22 mouse cellular contexts compared by ENCODE assay signal in genomic region chr5:21131943-21132342, GRCm38 (mm10). TPM values are rescaled to one million over a fixed set of nuclear protein-coding genes. Genes with fewer than 3 reads are reported as not detected.
DNase-seq lines count a peak whose midpoint lies in the region; ATAC-seq and TF ChIP-seq lines count a peak whose summit lies in the region.
"Had no signal": no experiment of that assay in that cellular context is flagged by ENCODE, and none has a peak within 500 bp of the region (broad histone marks: within the 10 kb centered on the region; RNA-seq: fewer than 3 reads in every experiment).

No protein-coding gene starts in this region.

- no peak overlapping the region for H3K4me2 ChIP-seq in lung, postnatal 0 days (replicated peaks; ENCODE audit: low read depth, low read length)
- H3K4me2 ChIP-seq: heart, embryonic 15.5 days; limb, embryonic 15.5 days; neural tube, embryonic 15.5 days had no signal

- WGBS in lung, postnatal 0 days, result 73% methylated on average over 3 of the region's 3 CpGs
- WGBS in lung, adult 2 months, result 71% methylated on average over 3 of the region's 3 CpGs
- 43% methylated on average over 3 of the region's 3 CpGs for WGBS in bone marrow, adult 2 months
- 74% methylated on average over 3 of the region's 3 CpGs for WGBS in thymus, adult 2 months

- intact Hi-C loops in left cerebral cortex, adult 2 months (cut with DNase I), result no loop called here

- no peaks in the 10 kb centered on the region for H3K27me3 ChIP-seq in lung, postnatal 0 days (replicated peaks; ENCODE audit: insufficient read depth, low read length)
- no peaks in the 10 kb centered on the region for H3K27me3 ChIP-seq in thymus, adult 2 months (ENCODE audit: control insufficient read depth, insufficient read depth, low read length)
- H3K27me3 ChIP-seq: heart, embryonic 15.5 days; limb, embryonic 15.5 days; neural tube, embryonic 15.5 days; Patski had no signal

- no peaks in the 10 kb centered on the region for H3K36me3 ChIP-seq in lung, postnatal 0 days (ENCODE audit: insufficient read depth, low read length)
- no peaks in the 10 kb centered on the region for H3K36me3 ChIP-seq in thymus, adult 2 months (ENCODE audit: control insufficient read depth, insufficient read depth, low read length)
- H3K36me3 ChIP-seq: embryonic facial prominence, embryonic 10.5 days; heart, embryonic 15.5 days; limb, embryonic 15.5 days; neural tube, embryonic 15.5 days had no signal

- peak; percentile 66 for DNase-seq in lung, postnatal 0 days (ENCODE audit: low spot score)
- no peak for DNase-seq in lung, adult 2 months
- DNase-seq in left cerebral cortex, adult 2 months (ENCODE audit: extremely low spot score in 1 of 2, low spot score in 2 of 2), result no peak
- DNase-seq in thymus, adult 2 months, result no peak
- DNase-seq in ovary, postnatal 14 days (ENCODE audit: low spot score), result no peak
- DNase-seq: cerebellum, adult 18-20 months; cerebellum, postnatal 36 days; heart, postnatal 4 days; layer of hippocampus, postnatal 36 days; midbrain, embryonic 14.5 days; right cerebral cortex, postnatal 25 days had no signal

- peak; percentile 59 for ATAC-seq in lung, postnatal 0 days
- ATAC-seq in megakaryocyte progenitor cell, adult 5-6 weeks (replicated peaks; ENCODE audit: poor library complexity), result peak; percentile 88
- ATAC-seq: hindbrain, embryonic 16.5 days; intestine, postnatal 0 days; Patski had no signal

- H3K27ac ChIP-seq in lung, postnatal 0 days (ENCODE audit: low read length), result no peak overlapping the region
- peak overlapping the region; percentile 56; the same call in 1 of the 2 replicates for H3K27ac ChIP-seq in bone marrow, adult 2 months (ENCODE audit: control insufficient read depth, insufficient read depth, low read depth, low read length, poor library complexity)
- H3K27ac ChIP-seq in brown adipose tissue, adult 24 weeks (replicated peaks; ENCODE audit: low read depth, low read length), result peak overlapping the region; percentile 66
- no peak overlapping the region for H3K27ac ChIP-seq in left cerebral cortex, adult 2 months
- no peak overlapping the region for H3K27ac ChIP-seq in thymus, adult 2 months (ENCODE audit: control insufficient read depth, insufficient read depth, low read length)
- H3K27ac ChIP-seq: embryonic facial prominence, embryonic 10.5 days; heart, embryonic 15.5 days; kidney, postnatal 0 days; limb, embryonic 15.5 days; neural tube, embryonic 15.5 days had no signal

- H3K9me3 ChIP-seq in lung, postnatal 0 days (ENCODE audit: low read length), result no peaks in the 10 kb centered on the region
- H3K9me3 ChIP-seq: embryonic facial prominence, embryonic 10.5 days; heart, embryonic 15.5 days; limb, embryonic 15.5 days; neural tube, embryonic 15.5 days had no signal

- H3K9ac ChIP-seq in lung, postnatal 0 days (replicated peaks; ENCODE audit: low read depth), result no peak overlapping the region
- H3K9ac ChIP-seq: heart, embryonic 15.5 days; limb, embryonic 15.5 days; neural tube, embryonic 15.5 days had no signal

- TF ChIP-seq CTCF in lung, postnatal 0 days (IDR thresholded peaks at IDR 0.05), result no peak
- TF ChIP-seq CTCF in lung, adult 2 months (IDR thresholded peaks at IDR 0.05; ENCODE audit: insufficient read depth, low read length), result no peak
- TF ChIP-seq CTCF in bone marrow, adult 2 months (IDR thresholded peaks at IDR 0.05; ENCODE audit: control insufficient read depth, insufficient read depth, low read length), result no peak
- TF ChIP-seq CTCF in left cerebral cortex, adult 2 months (IDR thresholded peaks at IDR 0.05), result no peak
- no peak for TF ChIP-seq CTCF in thymus, adult 2 months (IDR thresholded peaks at IDR 0.05; ENCODE audit: borderline replicate concordance, control insufficient read depth, extremely low read depth, insufficient read depth, low read length, poor library complexity)

- H3K4me3 ChIP-seq in lung, postnatal 0 days (ENCODE audit: low read depth, low read length), result no peak overlapping the region
- no peak overlapping the region for H3K4me3 ChIP-seq in lung, adult 2 months (replicated peaks; ENCODE audit: extremely low read depth, low read depth, low read length)
- no peak overlapping the region for H3K4me3 ChIP-seq in bone marrow, adult 2 months (replicated peaks; ENCODE audit: control insufficient read depth, low read depth, low read length)
- no peak overlapping the region for H3K4me3 ChIP-seq in brown adipose tissue, adult 24 weeks (ENCODE audit: insufficient read depth, low read depth, low read length)
- no peak overlapping the region for H3K4me3 ChIP-seq in left cerebral cortex, adult 2 months
- no peak overlapping the region for H3K4me3 ChIP-seq in thymus, adult 2 months (ENCODE audit: control insufficient read depth, insufficient read depth, low read length)
- H3K4me3 ChIP-seq: embryonic facial prominence, embryonic 10.5 days; heart, embryonic 15.5 days; limb, embryonic 15.5 days; neural tube, embryonic 15.5 days had no signal

- H3K4me1 ChIP-seq in lung, postnatal 0 days (ENCODE audit: insufficient read depth, low read depth, low read length), result no peaks in the 10 kb centered on the region
- peaks cover 2% of the 10 kb centered on the region; the same call in 1 of the 2 replicates for H3K4me1 ChIP-seq in lung, adult 2 months (ENCODE audit: control insufficient read depth, insufficient read depth, low read length)
- H3K4me1 ChIP-seq in bone marrow, adult 2 months (ENCODE audit: control insufficient read depth, insufficient read depth, low read length), result no peaks in the 10 kb centered on the region; the same call in 1 of the 2 replicates
- H3K4me1 ChIP-seq in brown adipose tissue, adult 24 weeks (ENCODE audit: control insufficient read depth, insufficient read depth, insufficient read length, low read length), result peaks cover 5% of the 10 kb centered on the region; the same call in 1 of the 2 replicates
- no peaks in the 10 kb centered on the region; the same call in 1 of the 2 replicates for H3K4me1 ChIP-seq in thymus, adult 2 months (replicated peaks; ENCODE audit: control insufficient read depth, insufficient read depth, low read length)
- H3K4me1 ChIP-seq: neural tube, embryonic 15.5 days had no signal

- TF ChIP-seq POLR2A in lung, adult 2 months (IDR thresholded peaks at IDR 0.05; ENCODE audit: borderline replicate concordance, extremely low read depth, low read depth, low read length), result no peak
- TF ChIP-seq POLR2A in bone marrow, adult 2 months (IDR thresholded peaks at IDR 0.05; ENCODE audit: borderline replicate concordance, control insufficient read depth, low read depth, low read length), result no peak
- TF ChIP-seq POLR2A in thymus, adult 2 months (IDR thresholded peaks at IDR 0.05; ENCODE audit: control insufficient read depth, extremely low read depth, insufficient read depth, low read length, poor library complexity), result no peak

- TF ChIP-seq EP300 in lung, postnatal 0 days (IDR thresholded peaks at IDR 0.05), result no peak

RNA-seq across cellular contexts. Expression of gene Gsap, which starts 54.1 kb away (rescaled TPM):
- 44.6 and 44.9 TPM in 2 replicates for polyA plus RNA-seq in lung, postnatal 0 days (2015; fragmentation: Nextera tagmentation; extraction: Ambion mirVana)
- polyA plus RNA-seq in lung, adult 2 months (2012; rRNA removed), result 18.4 and 25.7 TPM in 2 replicates
- polyA plus RNA-seq in bone marrow, adult 2 months (2011; ENCODE audit: insufficient read depth, insufficient read length, low replicate concordance, missing spikeins), result 9.4 and 16.2 TPM in 2 replicates
- 0.92 and 1.1 TPM in 2 replicates for polyA plus RNA-seq in brown adipose tissue, adult 24 weeks (2012; ENCODE audit: insufficient read depth, insufficient read length, missing spikeins)
- total RNA-seq in megakaryocyte progenitor cell, adult 5-6 weeks (2015), result 2.1 and 4.4 TPM in 2 replicates
- total RNA-seq in megakaryocyte progenitor cell, adult 5-6 weeks (2017), result 3.8 and 5.6 TPM in 2 replicates
- total RNA-seq in left cerebral cortex, adult 2 months (2021), result 1 to 10 TPM; 4.6 to 6.4 TPM
- polyA plus RNA-seq in thymus, adult 2 months (2012; rRNA removed), result 3.2 and 4.3 TPM in 2 replicates

Comparison
In these comparisons a context has a peak if more than half of its experiments do, and no peak if none do; other contexts are left out.
1. H3K27ac ChIP-seq: peak in bone marrow, adult 2 months (single experiment) and brown adipose tissue, adult 24 weeks (single experiment); none in lung, postnatal 0 days (single experiment), left cerebral cortex, adult 2 months (single experiment) and thymus, adult 2 months (single experiment).